Mouse (Mus musculus) embryonic facial prominence, embryonic 15.5 days (tissue): ENCODE results near the gene Limch1. TPM values are rescaled to one million over a fixed set of nuclear protein-coding genes. Genes with fewer than 3 reads are reported as not detected.

Experiments
- ATAC-seq: fragments of 200-750 bp; cut with Nextera tagmentation; 2 replicates; pipeline ENCODE4 v1.8.0; 2017; ENCODE audit warnings: low read depth, moderate TSS enrichment; ENCODE audit not compliant: insufficient number of reproducible peaks, low FRiP score, low TSS enrichment
- H3K27ac ChIP-seq: fragments of 300-500 bp; sonication (generic); replicated peaks from 2 replicates; pipeline ENCODE4 v1.5.1; 2015; ENCODE audit warnings: mild to moderate bottlenecking, inconsistent platforms
- H3K27me3 ChIP-seq: fragments of 300-500 bp; sonication (generic); 2 replicates; pipeline ENCODE4 v1.6.1; 2015; ENCODE audit warnings: inconsistent platforms
- H3K36me3 ChIP-seq: fragments of 300-500 bp; sonication (generic); 2 replicates; pipeline ENCODE4 v1.6.1; 2015; ENCODE audit warnings: mild to moderate bottlenecking, inconsistent platforms
- H3K4me1 ChIP-seq: fragments of 300-500 bp; sonication (generic); 2 replicates; pipeline ENCODE4 v1.6.1; 2015; ENCODE audit warnings: inconsistent platforms
- H3K4me2 ChIP-seq: fragments of 300-500 bp; sonication (generic); replicated peaks from 2 replicates; pipeline ENCODE4 v1.6.1; 2015; ENCODE audit warnings: mild to moderate bottlenecking, inconsistent platforms
- H3K4me3 ChIP-seq: fragments of 300-500 bp; sonication (generic); replicated peaks from 2 replicates; pipeline ENCODE4 v1.5.1; 2015; ENCODE audit warnings: mild to moderate bottlenecking, inconsistent platforms
- H3K9ac ChIP-seq: fragments of 300-500 bp; sonication (generic); 2 replicates; pipeline ENCODE4 v1.6.1; 2015; ENCODE audit warnings: inconsistent platforms
- H3K9me3 ChIP-seq: fragments of 300-500 bp; sonication (generic); replicated peaks from 2 replicates; pipeline ENCODE4 v1.6.1; 2016; ENCODE audit warnings: inconsistent platforms
- WGBS: fragments of 180-500 bp; shearing (Covaris S2); methylation state at CpG from one replicate; pipeline ENCODE4 v1.1.7; 2015; 5-methylcytosine and 5-hydroxymethylcytosine counted together
- polyA plus RNA-seq: library from polyadenylated mRNA; unstranded; fragments of >200 nt; fragmentation: Nextera tagmentation; extraction: Ambion mirVana; gene quantifications from 2 replicates; pipeline ENCODE4 v1.2.1, GENCODE M21; 2015

Gene Limch1
- polyA plus RNA-seq, 1 experiment from 2014 or later = 85.9 TPM

- peaks cover 12% of the 10 kb centered on the region; the same call in 1 of the 2 replicates for H3K4me1 ChIP-seq
- H3K4me2 ChIP-seq = no peak overlapping the region
- WGBS = 91% methylated on average over 6 of the region's 6 CpGs
- ATAC-seq = no peak
- no peaks in the 10 kb centered on the region for H3K36me3 ChIP-seq
- no peaks in the 10 kb centered on the region for H3K27me3 ChIP-seq
- H3K9me3 ChIP-seq = no peaks in the 10 kb centered on the region
- no peak overlapping the region for H3K27ac ChIP-seq
- no peak overlapping the region for H3K9ac ChIP-seq
- no peak overlapping the region for H3K4me3 ChIP-seq
These were observed 62.1 kb downstream of the Limch1 start for GRCm38 (mm10) chr5:66807737-66808136.

DNA sequence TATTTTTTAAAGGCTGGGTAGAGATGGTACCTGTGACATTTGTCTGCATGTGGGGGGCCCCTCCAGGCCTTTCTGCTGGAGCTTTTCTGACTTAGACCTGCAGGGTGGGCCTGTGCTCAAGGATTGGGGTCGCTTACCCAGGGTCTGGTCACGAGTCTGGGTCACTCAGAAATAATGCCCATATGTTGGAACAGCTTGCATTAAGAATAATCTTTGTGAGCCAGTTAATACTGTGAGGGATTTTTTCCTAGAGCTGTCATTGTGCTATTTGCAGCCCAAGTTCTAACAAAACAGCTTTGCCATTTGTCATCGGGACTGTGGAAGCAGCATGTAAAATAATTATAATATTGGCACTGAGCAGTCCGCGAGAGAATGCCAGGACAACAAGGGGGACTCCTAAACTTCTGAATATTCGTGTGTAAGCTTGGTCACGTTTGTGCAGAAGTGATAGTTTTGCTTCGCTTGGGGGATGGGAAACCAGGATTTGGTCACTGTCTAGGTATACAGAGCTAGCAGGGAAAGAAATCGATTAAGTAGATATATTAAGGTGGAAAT lies 63.5 kb downstream of the Limch1 start:
- no peaks in the 10 kb centered on the region for H3K27me3 ChIP-seq
- peak overlapping the region; percentile 76 for H3K27ac ChIP-seq
- 58% methylated on average over 9 of the region's 9 CpGs for WGBS
- no peaks in the 10 kb centered on the region for H3K36me3 ChIP-seq
- H3K9me3 ChIP-seq = no peaks in the 10 kb centered on the region
- ATAC-seq = no peak
- H3K4me2 ChIP-seq = no peak overlapping the region
- H3K4me3 ChIP-seq = no peak overlapping the region
- H3K4me1 ChIP-seq = peaks cover 12% of the 10 kb centered on the region; the same call in 1 of the 2 replicates
- no peak overlapping the region for H3K9ac ChIP-seq

- Histone ChIP-seq H3K27ac (no peak overlapping the region), H3K9ac (no peak overlapping the region), H3K4me3 (no peak overlapping the region), H3K9me3 (no peaks in the 10 kb centered on the region), H3K4me1 (peaks cover 12% of the 10 kb centered on the region; the same call in 1 of the 2 replicates), H3K27me3 (no peaks in the 10 kb centered on the region), H3K4me2 (no peak overlapping the region), H3K36me3 (no peaks in the 10 kb centered on the region)
- 43% methylated on average over 2 of the region's 2 CpGs for WGBS
- ATAC-seq = no peak
These were observed 64.8 kb downstream of the Limch1 start for GRCm38 (mm10) chr5:66810396-66810795.

- no peak overlapping the region for H3K9ac ChIP-seq
- WGBS = 81% methylated on average over 3 of the region's 3 CpGs
- H3K27me3 ChIP-seq = no peaks in the 10 kb centered on the region
- ATAC-seq = no peak
- H3K4me3 ChIP-seq = no peak overlapping the region
- H3K36me3 ChIP-seq = no peaks in the 10 kb centered on the region
- peaks cover 16% of the 10 kb centered on the region for H3K4me1 ChIP-seq
- no peak overlapping the region for H3K4me2 ChIP-seq
- no peak overlapping the region for H3K27ac ChIP-seq
- no peaks in the 10 kb centered on the region for H3K9me3 ChIP-seq
These were observed 69.0 kb downstream of the Limch1 start for GRCm38 (mm10) chr5:66814674-66815073.

DNA sequence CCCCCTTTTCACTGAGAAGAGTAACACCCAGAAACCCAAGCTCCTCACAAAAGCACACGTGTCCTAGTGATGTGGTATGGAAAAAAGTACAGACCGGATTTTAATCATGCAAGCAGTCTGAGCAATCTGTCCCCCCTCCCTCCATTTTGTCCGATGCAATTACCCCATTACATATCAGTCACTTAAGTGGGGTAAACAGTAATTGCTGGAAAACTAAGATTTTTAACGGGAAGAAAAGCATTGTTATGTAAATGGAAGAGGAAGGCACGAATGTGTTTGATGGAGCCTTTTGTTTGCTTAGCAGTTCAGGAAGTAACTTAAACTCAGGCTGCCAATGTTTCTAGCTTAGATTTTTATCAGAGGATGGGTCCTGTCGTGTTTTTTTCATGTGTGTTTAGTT lies 70.2 kb downstream of the Limch1 start:
- Histone ChIP-seq H3K27me3 (no peaks in the 10 kb centered on the region), H3K4me1 (peaks cover 11% of the 10 kb centered on the region), H3K9ac (no peak overlapping the region), H3K36me3 (no peaks in the 10 kb centered on the region), H3K27ac (peak overlapping the region; percentile 28; the same call in 1 of the 2 replicates), H3K9me3 (no peaks in the 10 kb centered on the region), H3K4me2 (no peak overlapping the region), H3K4me3 (no peak overlapping the region)
- ATAC-seq = no peak
- 24% methylated on average over 6 of the region's 6 CpGs for WGBS

GRCm38 (mm10) chr5:66816751-66817150 lies 71.1 kb downstream of the Limch1 start:
- WGBS = 47% methylated on average over 18 of the region's 18 CpGs
- H3K27me3 ChIP-seq = no peaks in the 10 kb centered on the region
- H3K9me3 ChIP-seq = no peaks in the 10 kb centered on the region
- H3K9ac ChIP-seq = no peak overlapping the region
- 0 out of 2 replicates have a peak overlapping the region, but pooled peaks have one; percentile 4 for H3K4me2 ChIP-seq
- ATAC-seq = no peak
- H3K27ac ChIP-seq = no peak overlapping the region
- H3K4me1 ChIP-seq = peaks cover 11% of the 10 kb centered on the region
- no peaks in the 10 kb centered on the region for H3K36me3 ChIP-seq
- H3K4me3 ChIP-seq = no peak overlapping the region

DNA sequence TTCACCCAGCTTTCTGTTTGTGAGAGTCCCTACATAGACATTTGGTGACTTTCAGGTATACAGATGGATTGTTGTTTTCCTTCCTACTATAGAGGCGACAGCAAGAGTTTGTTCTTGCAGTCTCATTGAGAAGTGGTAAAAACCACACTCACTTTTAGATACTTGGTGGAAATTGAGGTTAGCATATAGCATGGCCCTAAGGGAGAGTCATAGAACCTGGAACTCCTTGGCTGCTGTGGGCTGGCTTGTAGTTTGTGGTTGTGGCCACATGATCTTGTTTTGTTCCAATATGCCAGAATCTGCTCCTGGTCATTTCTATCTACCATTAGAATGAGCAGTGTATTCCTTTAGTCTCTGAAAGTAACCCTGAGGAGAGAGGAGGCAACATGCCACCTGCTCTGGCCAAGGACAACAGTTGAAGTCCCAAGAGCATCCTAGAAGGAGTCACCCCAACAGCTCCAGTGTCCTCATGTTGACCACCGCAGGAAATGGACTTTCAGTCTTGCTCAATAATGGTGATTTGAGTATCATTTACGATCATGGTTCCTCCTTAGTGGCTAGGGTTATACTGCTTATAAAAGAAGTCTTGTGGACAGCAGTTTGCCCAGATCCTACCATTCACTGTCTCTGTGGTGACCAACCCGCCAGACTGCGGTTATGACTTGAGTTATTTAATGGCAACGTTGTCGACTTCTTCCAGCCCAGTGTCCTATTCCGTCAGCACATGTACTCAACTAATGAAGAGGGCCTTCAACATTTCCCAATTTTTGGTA lies 71.7 kb downstream of the Limch1 start:
- Histone ChIP-seq H3K27me3 (no peaks in the 10 kb centered on the region), H3K4me3 (no peak overlapping the region), H3K27ac (no peak overlapping the region), H3K9me3 (no peaks in the 10 kb centered on the region), H3K4me2 (no peak overlapping the region), H3K36me3 (no peaks in the 10 kb centered on the region), H3K4me1 (peaks cover 17% of the 10 kb centered on the region), H3K9ac (no peak overlapping the region)
- WGBS = 94% methylated on average over 8 of the region's 8 CpGs
- no peak for ATAC-seq

GRCm38 (mm10) chr5:66822500-66823205 lies 77.0 kb downstream of the Limch1 start:
- Histone ChIP-seq H3K4me3 (no peak overlapping the region), H3K27ac (no peak overlapping the region)
- 85% methylated on average over 6 of the region's 6 CpGs for WGBS

GRCm38 (mm10) chr5:66825586-66825985 lies 80.0 kb downstream of the Limch1 start:
- no peaks in the 10 kb centered on the region for H3K36me3 ChIP-seq
- peaks cover 20% of the 10 kb centered on the region for H3K4me1 ChIP-seq
- no peak overlapping the region for H3K4me2 ChIP-seq
- no peak overlapping the region for H3K9ac ChIP-seq
- H3K27ac ChIP-seq = no peak overlapping the region
- H3K9me3 ChIP-seq = no peaks in the 10 kb centered on the region
- H3K4me3 ChIP-seq = no peak overlapping the region
- no peaks in the 10 kb centered on the region for H3K27me3 ChIP-seq
- 88% methylated on average over 4 of the region's 4 CpGs for WGBS
- no peak for ATAC-seq

More at GRCm38 (mm10) chr5:66822500-66823205, 77.0 kb downstream of the Limch1 start:
- no peak overlapping the region for H3K9ac ChIP-seq
- H3K4me2 ChIP-seq = no peak overlapping the region
- no peak for ATAC-seq
- no peaks in the 10 kb centered on the region for H3K36me3 ChIP-seq
- peaks cover 23% of the 10 kb centered on the region for H3K4me1 ChIP-seq
- no peaks in the 10 kb centered on the region for H3K9me3 ChIP-seq
- H3K27me3 ChIP-seq = no peaks in the 10 kb centered on the region

DNA sequence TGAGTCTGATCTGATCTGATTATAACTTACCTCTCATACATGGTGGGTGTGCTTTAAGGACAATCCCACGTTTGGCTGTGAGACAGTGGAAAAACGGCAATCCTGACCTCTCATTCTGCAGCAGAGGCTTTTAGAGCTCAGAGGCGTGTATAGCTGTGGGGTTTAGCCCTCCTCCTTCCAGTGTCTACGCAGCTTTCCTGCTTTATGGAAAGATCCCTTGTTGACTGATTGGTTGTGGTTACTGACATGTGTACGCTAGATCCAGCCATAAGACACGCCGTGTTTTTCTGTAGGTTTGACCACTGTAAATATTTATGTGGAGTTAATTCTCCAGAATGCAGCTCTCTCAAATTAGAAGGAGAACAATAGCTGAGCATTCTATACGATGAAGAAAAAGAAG lies 81.2 kb downstream of the Limch1 start:
- no peak overlapping the region for H3K4me2 ChIP-seq
- no peaks in the 10 kb centered on the region for H3K27me3 ChIP-seq
- H3K36me3 ChIP-seq = no peaks in the 10 kb centered on the region
- H3K9ac ChIP-seq = no peak overlapping the region
- no peak overlapping the region for H3K4me3 ChIP-seq
- H3K4me1 ChIP-seq = peaks cover 19% of the 10 kb centered on the region
- WGBS = 36% methylated on average over 8 of the region's 8 CpGs
- peak; percentile 73; the same call in 1 of the 2 replicates for ATAC-seq
- 0 out of 2 replicates have a peak overlapping the region, but pooled peaks have one; percentile 28 for H3K27ac ChIP-seq
- no peaks in the 10 kb centered on the region for H3K9me3 ChIP-seq

GRCm38 (mm10) chr5:66829505-66829904 lies 83.9 kb downstream of the Limch1 start:
- Histone ChIP-seq H3K4me1 (peaks cover 12% of the 10 kb centered on the region), H3K36me3 (no peaks in the 10 kb centered on the region), H3K4me2 (no peak overlapping the region), H3K27me3 (no peaks in the 10 kb centered on the region), H3K9me3 (no peaks in the 10 kb centered on the region), H3K9ac (no peak overlapping the region), H3K4me3 (no peak overlapping the region), H3K27ac (no peak overlapping the region)
- no peak for ATAC-seq
- 86% methylated on average over 5 of the region's 5 CpGs for WGBS
